Mouse (Mus musculus): ENCODE measurements around the gene S100a8. TPM values are rescaled to one million over a fixed set of nuclear protein-coding genes. Genes with fewer than 3 reads are reported as not detected.

S100a8 gene
- 77.0 and 115 TPM in 2 replicates for polyA plus RNA-seq (2015; fragmentation: Nextera tagmentation; extraction: Ambion mirVana)

GRCm38 (mm10) chr3:90668846-90669245 lies at the start of gene S100a8:
TSS of gene S100a8 (plus strand) at chr3:90668978.
- DNase-seq (ENCODE audit: low spot score): no peak

DNA sequence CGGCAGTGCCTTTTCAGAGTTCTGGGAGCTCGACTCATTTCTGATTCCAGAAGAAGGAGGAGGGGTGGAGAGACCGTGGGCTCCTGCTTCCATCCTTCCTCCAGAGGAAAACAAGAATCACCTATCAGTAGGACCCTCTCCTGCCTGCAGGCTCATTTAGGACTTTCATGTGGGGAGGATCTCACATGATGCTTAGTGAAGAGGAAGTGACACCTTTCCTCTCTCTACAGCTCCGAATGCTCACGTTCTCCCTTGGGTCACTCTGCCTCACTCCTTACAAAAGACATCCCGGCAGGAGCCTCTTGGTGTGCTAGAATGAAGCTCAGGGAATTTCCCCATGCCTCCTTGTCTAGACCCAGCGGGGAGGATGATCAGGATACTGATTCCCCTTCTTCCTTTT lies 47.2 kb upstream of the S100a8 start:
- DNase-seq (ENCODE audit: low spot score): no peak

GRCm38 (mm10) chr3:90623435-90624071 lies 45.2 kb upstream of the S100a8 start:
- peak; percentile 39 for DNase-seq (ENCODE audit: low spot score)

DNA sequence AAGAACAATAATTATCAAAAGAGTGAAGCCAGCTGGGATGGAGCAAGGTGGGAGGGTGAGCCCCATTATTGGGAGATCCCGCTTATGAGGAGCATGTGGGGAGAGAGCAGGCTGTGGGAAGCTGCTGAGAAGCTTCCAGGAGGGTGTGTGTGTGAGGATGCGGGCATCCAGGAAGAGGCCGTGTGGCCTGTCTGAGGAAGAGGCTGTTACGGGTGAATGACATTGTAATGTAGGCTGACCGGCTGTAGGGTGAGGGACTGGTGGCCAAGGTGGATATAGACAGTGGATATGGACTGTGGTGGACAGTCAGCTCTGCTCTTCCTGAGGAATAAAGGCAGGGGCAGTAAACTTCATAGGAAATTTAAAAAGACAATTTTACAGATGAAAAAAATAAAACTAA lies 43.3 kb upstream of the S100a8 start:
- DNase-seq (ENCODE audit: low spot score): no peak

- DNase-seq (ENCODE audit: low spot score): no peak
Observed at GRCm38 (mm10) chr3:90626266-90627021, 42.3 kb upstream of the S100a8 start.

DNA sequence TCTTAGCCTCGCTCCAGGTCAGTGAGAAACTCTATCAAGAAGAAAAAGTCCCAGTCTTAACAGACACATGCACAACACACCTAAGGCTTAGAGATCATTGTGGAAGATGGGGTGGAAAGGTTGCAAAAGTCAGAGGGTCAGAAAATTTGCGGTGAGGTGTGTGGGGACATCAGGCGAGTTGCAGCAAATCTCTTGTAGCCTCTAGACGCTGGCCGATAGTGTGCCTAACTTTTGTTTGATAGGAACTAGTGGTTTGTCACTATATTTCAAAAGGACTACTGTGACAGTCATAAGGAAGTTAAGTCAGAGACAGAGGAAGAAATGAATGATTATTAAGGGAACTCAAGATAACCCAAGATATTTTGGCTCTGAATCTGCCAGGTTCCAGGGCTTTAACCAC lies 41.4 kb upstream of the S100a8 start:
- no peak for DNase-seq (ENCODE audit: low spot score)

GRCm38 (mm10) chr3:90627807-90628206 lies 41.0 kb upstream of the S100a8 start:
- DNase-seq (ENCODE audit: low spot score): no peak

DNA sequence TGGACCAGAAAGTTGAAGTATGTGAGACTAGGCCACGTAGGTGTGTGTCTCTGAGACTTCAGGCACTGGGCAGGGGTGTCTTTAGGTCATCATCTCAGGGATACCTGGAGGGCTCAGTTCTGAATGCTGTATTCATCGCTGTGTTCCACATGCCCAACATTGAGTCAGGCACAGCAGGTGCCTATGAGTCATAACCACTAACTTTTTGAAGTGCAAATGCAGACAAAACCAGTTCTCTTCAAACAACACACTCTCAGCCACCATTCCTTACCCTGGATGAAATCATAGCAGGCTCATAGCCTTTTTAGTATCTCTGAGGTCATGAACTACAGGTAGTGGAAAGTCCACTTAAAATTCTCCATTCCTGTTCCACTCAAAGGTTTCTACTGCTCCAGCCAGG lies 39.5 kb upstream of the S100a8 start:
- DNase-seq (ENCODE audit: low spot score): no peak

DNA sequence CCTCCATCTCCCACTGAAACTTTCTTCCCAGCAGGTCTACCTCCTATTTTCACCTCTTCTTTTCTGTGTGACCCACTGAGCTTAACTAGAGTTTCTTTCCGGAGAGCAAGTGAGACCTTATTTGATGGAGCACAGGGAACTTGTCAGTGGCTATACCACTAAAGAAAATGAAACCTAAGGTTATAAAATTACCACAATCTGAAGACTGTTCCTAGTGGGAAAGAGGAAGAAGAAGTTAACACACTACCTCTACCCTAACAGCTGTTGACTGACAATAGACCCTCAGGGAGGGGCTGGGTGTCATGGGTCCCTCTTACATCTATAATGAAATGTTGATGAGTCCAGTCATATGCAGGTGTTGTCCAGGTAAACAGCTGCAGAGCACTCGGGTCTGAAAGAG lies 36.8 kb upstream of the S100a8 start:
- DNase-seq (ENCODE audit: low spot score): no peak

- DNase-seq (ENCODE audit: low spot score): no peak
Observed at GRCm38 (mm10) chr3:90638511-90639275, 30.1 kb upstream of the S100a8 start.

DNA sequence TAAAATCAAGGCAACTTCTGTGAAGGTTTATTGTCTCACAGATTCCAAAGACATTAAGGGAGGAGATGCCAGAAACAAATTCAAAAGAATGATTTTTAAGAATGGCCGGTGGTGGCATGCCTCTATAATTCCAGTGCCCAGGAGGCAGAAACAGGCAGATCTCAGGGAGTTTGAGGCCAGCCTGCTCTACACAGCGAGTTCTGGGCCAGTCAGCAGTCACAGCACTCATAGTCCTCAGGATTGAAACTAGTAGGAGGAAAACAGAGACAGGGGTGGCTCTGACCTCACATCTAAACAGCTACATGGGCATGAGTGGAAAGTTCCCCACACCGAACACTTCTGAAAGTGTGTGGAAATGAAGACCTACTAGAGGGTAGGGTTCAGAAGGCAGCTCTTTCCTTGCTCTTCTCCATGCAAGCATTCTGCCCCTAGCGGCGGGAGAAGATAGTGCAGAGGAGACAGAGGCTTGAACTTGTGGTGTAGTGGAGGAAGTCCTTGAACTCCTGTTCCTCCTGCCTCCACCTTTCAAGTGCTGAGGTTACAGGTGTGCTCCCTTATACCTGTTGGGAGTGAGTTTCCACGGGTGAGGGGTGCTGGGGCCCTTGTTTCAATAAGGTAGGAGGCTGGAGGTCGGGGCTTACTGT lies 29.1 kb upstream of the S100a8 start:
- peak; percentile 73 for DNase-seq (ENCODE audit: low spot score)

DNA sequence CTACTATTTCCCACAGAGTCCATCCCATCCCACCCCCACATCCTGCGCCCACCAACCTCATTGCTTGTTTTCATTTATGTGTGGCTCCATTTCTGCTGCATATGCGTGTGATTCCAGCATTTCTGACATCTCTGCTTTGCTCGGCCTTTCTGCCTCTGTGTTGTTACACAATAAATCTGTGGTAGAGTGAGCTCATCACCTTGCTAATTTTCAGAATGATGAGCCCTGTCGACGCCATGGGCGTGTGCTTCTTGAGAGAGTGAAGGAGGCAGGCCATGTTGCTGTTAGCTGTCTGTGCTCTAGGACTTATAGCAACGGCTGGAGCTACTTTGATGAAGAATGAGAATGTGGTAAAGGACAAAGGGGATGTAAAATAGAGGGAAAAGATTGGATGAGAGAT lies 27.8 kb upstream of the S100a8 start:
- no peak for DNase-seq (ENCODE audit: low spot score)

DNA sequence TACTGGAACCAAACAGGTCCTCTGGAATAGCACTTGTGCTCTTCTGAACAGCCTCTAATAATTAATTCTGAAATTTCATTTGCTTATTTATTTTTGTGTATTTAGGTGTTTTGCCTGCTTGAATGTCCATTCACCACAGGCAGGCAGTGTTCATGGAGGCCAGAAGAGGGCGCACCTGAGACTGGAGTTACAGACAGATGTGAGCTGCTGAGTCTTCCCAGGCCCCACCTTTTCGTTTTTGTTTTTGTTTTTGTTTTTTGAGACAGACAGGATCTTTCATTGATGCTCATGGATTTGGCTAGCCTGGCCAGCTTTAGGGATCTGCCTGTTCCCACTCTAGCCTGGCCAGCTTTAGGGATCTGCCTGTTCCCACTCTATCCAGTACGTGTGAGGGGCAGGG lies 24.6 kb upstream of the S100a8 start:
- DNase-seq (ENCODE audit: low spot score): peak; percentile 39

DNA sequence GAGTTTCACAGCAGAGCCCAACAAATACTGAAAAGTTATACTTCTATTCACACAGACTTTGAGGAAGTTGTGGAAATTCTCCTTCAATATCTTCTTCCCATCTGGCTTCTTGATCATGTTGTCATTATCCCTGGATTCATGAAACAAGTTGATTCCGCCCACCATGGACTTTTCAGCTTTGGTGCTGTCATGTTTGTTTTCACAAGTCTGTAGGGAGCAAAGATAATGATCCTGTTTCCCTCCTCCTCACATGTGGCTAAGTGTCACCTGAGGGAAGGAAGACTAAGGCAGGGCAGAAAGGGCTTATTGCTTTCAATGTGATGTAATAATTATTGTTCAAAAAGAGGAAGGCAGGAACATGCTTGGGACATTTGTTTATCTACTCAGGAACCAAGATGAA lies 21.5 kb upstream of the S100a8 start:
- DNase-seq (ENCODE audit: low spot score): no peak

DNA sequence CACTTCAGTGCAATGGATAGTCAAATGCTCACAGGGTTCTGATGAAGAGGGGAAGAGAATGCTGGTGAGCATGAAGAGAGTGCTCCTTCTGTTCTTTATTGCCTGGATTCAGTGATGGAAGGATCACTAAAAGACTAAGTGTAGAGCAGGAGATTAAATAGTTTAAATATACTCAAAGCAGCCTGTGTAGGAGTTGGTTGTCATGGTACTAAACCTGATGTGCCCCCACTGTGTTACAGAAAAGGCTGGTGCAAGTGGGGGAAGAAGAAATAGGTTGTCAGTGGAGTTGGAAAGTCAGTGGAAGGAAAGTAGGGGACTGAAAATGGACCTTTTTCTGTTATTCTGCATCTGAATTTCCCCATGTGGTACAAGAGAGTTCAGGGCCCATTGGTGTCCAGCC lies 19.8 kb upstream of the S100a8 start:
- DNase-seq (ENCODE audit: low spot score): no peak

GRCm38 (mm10) chr3:90649832-90650231 lies 18.9 kb upstream of the S100a8 start:
- DNase-seq (ENCODE audit: low spot score): no peak

DNA sequence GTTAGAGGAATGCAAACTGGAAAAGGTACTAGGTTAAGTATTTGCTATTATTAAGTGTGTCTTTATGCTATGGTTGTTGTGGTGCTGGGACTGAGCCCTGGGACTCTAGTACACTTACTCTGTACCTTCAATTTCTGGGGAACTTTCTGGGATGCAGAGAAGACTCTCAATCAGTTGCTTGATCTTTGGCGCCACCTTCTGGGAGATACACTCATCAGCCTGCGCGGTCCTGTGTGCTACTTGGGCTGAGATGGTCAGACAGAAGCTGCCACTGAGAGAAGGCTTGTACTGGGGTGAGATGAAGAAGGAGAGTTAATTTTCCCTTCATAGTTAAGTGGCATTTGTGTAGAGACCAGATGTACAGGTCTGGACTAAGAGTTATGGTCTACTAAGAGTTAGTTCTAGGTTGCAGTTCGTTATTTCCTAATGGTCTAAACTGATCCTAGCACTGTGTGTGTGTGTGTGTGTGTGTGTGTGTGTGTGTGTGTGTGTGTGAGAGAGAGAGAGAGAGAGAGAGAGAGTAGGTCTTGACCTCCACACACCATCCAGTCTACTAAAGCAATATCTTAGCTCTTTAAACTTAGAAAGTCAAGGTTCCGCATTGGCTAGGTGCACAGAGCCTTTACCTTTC lies 15.8 kb upstream of the S100a8 start:
- peak; percentile 61 for DNase-seq (ENCODE audit: low spot score)

GRCm38 (mm10) chr3:90653717-90654116 lies 15.1 kb upstream of the S100a8 start, which contains the start of gene S100a7a:
TSS of gene S100a7a (plus strand) at chr3:90654017.
- no peak for DNase-seq (ENCODE audit: low spot score)

DNA sequence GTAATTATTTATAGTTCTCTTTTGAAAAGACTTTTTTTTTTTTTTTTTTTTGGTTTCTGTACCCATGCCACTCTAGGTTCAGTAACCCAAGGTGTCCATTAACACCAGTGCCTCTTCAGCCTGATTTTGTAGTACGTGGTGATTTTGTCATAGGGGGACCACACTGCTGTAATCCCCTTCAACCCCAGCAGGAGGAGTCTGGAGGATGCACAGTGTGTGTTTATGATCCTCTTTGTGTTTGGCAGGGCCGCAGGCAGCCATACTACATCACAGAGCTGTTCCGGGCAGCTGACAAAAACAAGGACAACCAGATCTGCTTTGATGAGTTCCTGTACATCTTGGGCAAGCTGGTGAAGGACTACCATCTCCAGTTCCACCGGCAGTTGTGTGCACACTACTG lies 11.4 kb upstream of the S100a8 start:
- DNase-seq (ENCODE audit: low spot score): peak; percentile 10

- no peak for DNase-seq (ENCODE audit: low spot score)
Observed at GRCm38 (mm10) chr3:90659364-90660044, 9.3 kb upstream of the S100a8 start.

- no peak for DNase-seq (ENCODE audit: low spot score)
Observed at GRCm38 (mm10) chr3:90664219-90664618, 4.6 kb upstream of the S100a8 start.

All from thymus, postnatal 0 days (tissue).